Mouse (Mus musculus): Measurements from ENCODE around the gene Lrrc25.

- no peak for TF ChIP-seq CTCF (conservative IDR thresholded peaks at IDR 0.05; ENCODE audit: insufficient read depth, insufficient read length, low read depth, low read length)
- TF ChIP-seq POLR2A (IDR thresholded peaks at IDR 0.05; ENCODE audit: low read depth, low read length), result no peak
Measured at GRCm38 (mm10) chr8:70650351-70650750, 34.4 kb downstream of the Lrrc25 start.
